Mouse (Mus musculus): Measurements from ENCODE around the gene Tmem223.

- TF ChIP-seq MYOG (IDR thresholded peaks at IDR 0.05; ENCODE audit: control insufficient read depth in 1 of 3, insufficient read depth in 1 of 3, insufficient read length in 2 of 3, low read depth in 2 of 3) (no peak), POLR2A (IDR thresholded peaks at IDR 0.05; ENCODE audit: insufficient read length, low read depth) (peak; percentile 69), SRF (IDR thresholded peaks at IDR 0.05; ENCODE audit: control insufficient read depth, insufficient read length, low read depth) (no peak), MYOD1 (IDR thresholded peaks at IDR 0.05; ENCODE audit: control insufficient read depth in 1 of 3, insufficient read length in 2 of 3, low read depth in 2 of 3) (no peak), USF1 (IDR thresholded peaks at IDR 0.05; ENCODE audit: low read depth) (no peak), POLR2AphosphoS2 (IDR thresholded peaks at IDR 0.05; ENCODE audit: insufficient read length, low read depth) (peak; percentile 78), MAX (IDR thresholded peaks at IDR 0.05; ENCODE audit: low read depth) (no peak), E2F4 (IDR thresholded peaks at IDR 0.05; ENCODE audit: insufficient read depth) (no peak), REST (IDR thresholded peaks at IDR 0.05; ENCODE audit: insufficient read depth, insufficient read length) (no peak), TCF12 (IDR thresholded peaks at IDR 0.05; ENCODE audit: insufficient read depth, poor library complexity, severe bottlenecking) (no peak), CEBPB (IDR thresholded peaks at IDR 0.05; ENCODE audit: insufficient read depth, poor library complexity, severe bottlenecking) (peak; percentile 84; the same call in 1 of the 2 replicates)
Measured at GRCm38 (mm10) chr19:8818801-8819595, 48.2 kb downstream of the Tmem223 start, which contains the start of gene Ttc9c.
